Mouse (Mus musculus) forebrain, embryonic 12.5 days (tissue): ENCODE measurements at regions not wholly inside any gene's neighbourhood (a gene's known extent, or its start where the extent isn't known, plus 50 kb on each side); places are given as distances from the start of the nearest gene placed in this dataset.

Source experiments
- ATAC-seq: fragments of 200-750 bp; cut with Nextera tagmentation; 2 replicates; pipeline ENCODE4 v1.8.0; 2017; ENCODE audit warnings: moderate TSS enrichment; ENCODE audit not compliant: low FRiP score
- H3K27ac ChIP-seq: fragments of 300-500 bp; sonication (generic); 2 replicates; pipeline ENCODE4 v1.5.1; 2016; ENCODE audit warnings: mild to moderate bottlenecking
- H3K27me3 ChIP-seq: fragments of 300-500 bp; sonication (generic); 2 replicates; pipeline ENCODE4 v1.6.1; 2016; ENCODE audit warnings: mild to moderate bottlenecking
- H3K36me3 ChIP-seq: fragments of 300-500 bp; sonication (generic); replicated peaks from 2 replicates; pipeline ENCODE4 v1.6.1; 2016; ENCODE audit warnings: mild to moderate bottlenecking
- H3K4me1 ChIP-seq: fragments of 300-500 bp; sonication (generic); 2 replicates; pipeline ENCODE4 v1.6.1; 2016
- H3K4me2 ChIP-seq: fragments of 300-500 bp; sonication (generic); 2 replicates; pipeline ENCODE4 v1.6.1; 2016; ENCODE audit warnings: mild to moderate bottlenecking, moderate library complexity
- H3K4me3 ChIP-seq: fragments of 300-500 bp; sonication (generic); replicated peaks from 2 replicates; pipeline ENCODE4 v1.5.1; 2016; ENCODE audit warnings: mild to moderate bottlenecking
- H3K9ac ChIP-seq: fragments of 300-500 bp; sonication (generic); 2 replicates; pipeline ENCODE4 v1.6.1; 2016; ENCODE audit warnings: mild to moderate bottlenecking
- H3K9me3 ChIP-seq: fragments of 300-500 bp; sonication (generic); 2 replicates; pipeline ENCODE4 v1.6.1; 2016
- WGBS: fragments of 180-500 bp; shearing (Covaris S2); methylation state at CpG from one replicate; pipeline ENCODE4 v1.1.7; 2016; 5-methylcytosine and 5-hydroxymethylcytosine counted together

DNA sequence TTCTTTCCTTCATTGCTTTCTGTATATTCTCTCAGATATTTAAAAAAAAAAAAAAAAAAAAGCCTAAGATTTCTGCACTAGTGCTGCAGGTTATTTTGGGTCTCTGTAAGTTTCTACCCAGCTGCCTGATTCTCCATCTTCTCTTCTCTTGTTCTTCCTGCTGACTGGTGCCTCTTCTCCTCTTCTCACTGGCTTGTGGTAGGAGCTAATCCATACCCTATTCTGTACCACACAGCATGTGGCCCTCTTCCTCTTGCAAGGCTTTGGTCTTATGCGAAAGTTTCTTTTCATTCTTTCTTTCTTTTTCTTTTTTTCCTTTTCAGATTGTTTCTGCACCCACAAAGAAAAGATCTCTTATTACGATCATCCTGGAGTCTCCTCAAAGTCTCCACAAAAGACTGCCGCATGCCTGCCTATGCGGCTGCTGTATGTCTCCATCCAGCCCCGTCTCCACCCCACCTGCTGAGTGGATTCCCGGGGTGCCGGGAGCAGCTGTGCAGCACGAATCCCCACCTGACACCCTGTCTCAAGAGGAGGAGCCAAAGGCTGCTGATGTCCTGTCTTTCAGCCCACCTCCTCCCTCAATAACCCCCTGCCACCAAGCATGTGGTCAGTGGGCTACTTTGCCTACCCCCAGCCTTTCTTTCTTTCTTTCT lies 66.3 kb downstream of the Ythdf1 start:
- peaks cover 34% of the 10 kb centered on the region for H3K27me3 ChIP-seq
- peak overlapping the region; percentile 25 for H3K4me3 ChIP-seq
- peaks cover 35% of the 10 kb centered on the region for H3K4me1 ChIP-seq
- under 1% methylated on average over 8 of the region's 8 CpGs for WGBS
- no peaks in the 10 kb centered on the region for H3K9me3 ChIP-seq
- ATAC-seq = peak; percentile 78
- peak overlapping the region; percentile 85 for H3K27ac ChIP-seq
- H3K9ac ChIP-seq = peak overlapping the region; percentile 47; the same call in 1 of the 2 replicates
- no peaks in the 10 kb centered on the region for H3K36me3 ChIP-seq
- H3K4me2 ChIP-seq = peak overlapping the region; percentile 50

DNA sequence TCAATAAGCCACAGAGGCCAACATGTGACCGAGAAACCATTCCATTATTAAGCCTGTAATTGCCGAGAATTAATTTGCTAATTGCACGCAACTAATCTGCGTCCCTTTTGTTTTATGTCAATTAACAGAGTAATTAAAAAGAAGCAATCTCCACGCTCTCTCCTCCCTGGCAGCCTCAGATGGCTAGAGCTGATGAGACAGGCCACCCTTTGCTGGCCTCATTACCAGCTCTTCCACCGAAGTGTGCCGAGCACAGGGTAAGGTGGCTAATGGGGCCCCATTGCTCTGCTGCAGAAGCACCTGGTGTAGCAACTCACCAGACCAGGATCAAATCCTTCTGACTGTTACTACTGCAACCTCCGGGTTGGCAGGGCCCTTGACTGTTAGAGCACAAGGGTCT lies 70.8 kb upstream of the Bhlhe23 start:
- peaks cover 10% of the 10 kb centered on the region for H3K4me1 ChIP-seq
- H3K4me3 ChIP-seq = no peak overlapping the region
- no peaks in the 10 kb centered on the region for H3K36me3 ChIP-seq
- no peak overlapping the region for H3K9ac ChIP-seq
- no peaks in the 10 kb centered on the region for H3K9me3 ChIP-seq
- no peak overlapping the region for H3K27ac ChIP-seq
- WGBS = 35% methylated on average over 8 of the region's 8 CpGs
- H3K27me3 ChIP-seq = peaks cover 15% of the 10 kb centered on the region
- H3K4me2 ChIP-seq = no peak overlapping the region
- peak; percentile 44; the same call in 1 of the 2 replicates for ATAC-seq

DNA sequence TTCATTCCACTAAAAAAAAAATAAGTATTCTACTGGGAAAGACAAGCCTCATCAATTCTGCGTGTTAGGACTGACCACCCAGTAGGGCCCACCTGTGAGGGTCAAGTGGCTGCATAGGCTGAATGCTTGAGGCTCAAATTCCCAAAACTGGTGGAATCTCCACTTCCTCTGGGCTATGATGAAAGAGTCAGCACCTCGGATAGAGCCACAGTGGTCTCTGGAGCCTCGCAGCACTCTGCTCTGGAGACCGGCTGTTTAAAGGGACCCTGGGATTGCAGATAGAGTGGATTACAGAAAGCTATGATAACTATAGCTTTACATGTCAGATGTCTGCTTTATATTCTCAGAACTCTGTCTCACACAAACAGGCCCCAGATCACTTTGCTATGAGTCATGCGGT lies 68.3 kb upstream of the Bhlhe23 start:
- ATAC-seq = no peak
- WGBS = 43% methylated on average over 5 of the region's 5 CpGs

DNA sequence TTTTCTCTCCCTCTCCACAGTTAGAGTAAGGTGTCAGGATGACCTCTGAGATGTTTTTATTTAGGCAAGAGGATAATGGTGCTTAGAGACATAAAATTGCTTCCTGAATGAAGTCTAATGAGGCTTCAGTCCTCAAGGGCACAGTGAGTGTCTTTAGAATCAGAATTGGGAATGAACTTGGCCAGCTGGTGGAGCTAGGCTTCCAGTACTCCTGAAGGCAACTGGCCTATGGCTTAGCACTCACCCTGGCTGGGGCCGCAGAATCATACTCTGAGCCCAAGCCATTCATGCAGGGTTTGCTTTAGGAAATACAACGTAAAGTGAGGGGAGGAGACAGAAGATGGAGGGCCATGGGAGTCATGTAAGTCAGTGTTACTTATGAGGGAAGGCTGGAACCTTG lies 67.0 kb upstream of the Bhlhe23 start:
- ATAC-seq = no peak
- Histone ChIP-seq H3K9ac (no peak overlapping the region), H3K36me3 (no peaks in the 10 kb centered on the region), H3K4me2 (no peak overlapping the region), H3K27me3 (peaks cover 11% of the 10 kb centered on the region; the same call in 1 of the 2 replicates), H3K27ac (no peak overlapping the region), H3K4me3 (no peak overlapping the region), H3K9me3 (no peaks in the 10 kb centered on the region), H3K4me1 (peaks cover 10% of the 10 kb centered on the region)
- WGBS = 69% methylated on average over 2 of the region's 2 CpGs

More for the DNA sequence above, 68.3 kb upstream of the Bhlhe23 start:
- no peaks in the 10 kb centered on the region for H3K9me3 ChIP-seq
- peaks cover 10% of the 10 kb centered on the region for H3K4me1 ChIP-seq
- H3K27me3 ChIP-seq = peaks cover 14% of the 10 kb centered on the region; the same call in 1 of the 2 replicates
- no peak overlapping the region for H3K9ac ChIP-seq
- H3K36me3 ChIP-seq = no peaks in the 10 kb centered on the region
- no peak overlapping the region for H3K27ac ChIP-seq
- no peak overlapping the region for H3K4me2 ChIP-seq
- no peak overlapping the region for H3K4me3 ChIP-seq

DNA sequence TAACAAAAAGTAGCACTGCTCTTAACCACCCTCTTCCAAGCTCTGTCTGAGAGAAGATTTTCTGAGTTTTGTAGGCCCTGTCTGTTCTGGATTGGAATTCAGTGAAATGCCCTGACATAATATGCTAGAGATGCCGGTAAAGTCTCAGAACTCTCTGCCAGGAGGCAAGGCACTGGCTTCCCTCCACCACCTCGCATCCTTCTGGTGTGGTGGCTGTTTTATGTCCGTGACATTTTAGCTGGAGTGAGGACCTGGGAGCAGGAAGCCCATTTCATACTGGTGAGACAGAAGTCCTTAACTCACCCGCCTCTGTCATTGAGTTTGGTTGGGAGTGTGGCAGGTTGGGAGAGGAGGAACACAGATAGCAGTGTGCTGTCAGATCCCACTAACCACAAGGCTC lies 62.4 kb upstream of the Bhlhe23 start:
- Histone ChIP-seq H3K4me1 (no peaks in the 10 kb centered on the region; the same call in 1 of the 2 replicates), H3K4me2 (no peak overlapping the region), H3K4me3 (no peak overlapping the region), H3K36me3 (no peaks in the 10 kb centered on the region), H3K27ac (no peak overlapping the region), H3K27me3 (no peaks in the 10 kb centered on the region), H3K9ac (no peak overlapping the region), H3K9me3 (no peaks in the 10 kb centered on the region)
- no peak for ATAC-seq
- WGBS = 88% methylated on average over 4 of the region's 4 CpGs

DNA sequence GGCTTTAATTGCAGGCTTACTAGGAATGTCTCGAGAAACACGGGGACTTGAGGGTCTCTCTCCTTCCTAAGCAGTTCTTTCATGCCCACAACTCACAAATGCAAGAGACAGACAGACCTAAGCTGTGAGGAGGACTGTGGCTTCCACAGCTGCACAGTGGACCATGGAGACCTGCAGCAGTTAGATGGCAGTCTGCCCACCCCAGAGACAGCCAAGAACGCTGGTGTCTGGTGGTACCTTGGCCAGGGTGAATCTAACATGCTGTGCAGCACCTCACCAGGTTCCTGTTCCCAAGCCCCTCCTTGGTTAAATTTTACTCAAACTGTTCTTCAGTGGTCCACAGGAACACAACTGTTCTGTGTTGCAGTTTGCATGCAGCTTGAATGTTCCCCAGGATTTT lies 61.3 kb upstream of the Bhlhe23 start:
- 72% methylated on average over 3 of the region's 3 CpGs for WGBS
- H3K4me2 ChIP-seq = no peak overlapping the region
- H3K27me3 ChIP-seq = no peaks in the 10 kb centered on the region
- H3K9ac ChIP-seq = no peak overlapping the region
- ATAC-seq = no peak
- H3K9me3 ChIP-seq = no peaks in the 10 kb centered on the region
- H3K4me3 ChIP-seq = no peak overlapping the region
- no peak overlapping the region for H3K27ac ChIP-seq
- H3K4me1 ChIP-seq = no peaks in the 10 kb centered on the region
- no peaks in the 10 kb centered on the region for H3K36me3 ChIP-seq

DNA sequence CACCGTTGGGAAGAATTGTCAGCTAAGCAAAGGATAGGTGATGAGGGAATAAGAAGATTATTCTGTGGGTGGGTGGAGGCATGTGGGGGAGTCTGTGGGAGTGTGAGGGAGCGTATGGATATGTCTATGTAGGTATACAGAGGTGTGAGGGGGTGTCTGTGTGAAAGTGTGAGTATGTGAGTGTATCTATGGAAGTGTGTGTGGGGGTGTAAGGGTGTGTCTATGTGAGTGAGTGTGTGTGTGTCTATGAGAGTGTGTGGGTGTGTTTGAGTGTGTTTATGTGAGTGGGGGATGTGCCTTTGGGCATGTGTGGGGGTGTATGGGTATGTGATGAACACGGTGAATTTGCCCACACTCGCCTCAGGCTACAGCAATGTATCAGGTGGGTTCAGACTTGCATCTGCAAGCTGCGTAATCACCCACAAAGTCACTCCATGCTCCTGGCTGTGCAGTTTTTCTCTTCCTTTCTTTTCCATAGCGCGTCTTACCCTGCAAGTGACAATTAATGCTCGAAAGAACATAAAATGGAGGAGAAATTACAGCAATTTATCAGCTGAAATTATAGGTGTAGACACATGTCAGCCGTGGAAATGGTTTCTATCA lies 60.7 kb upstream of the Bhlhe23 start:
- H3K4me1 ChIP-seq = no peaks in the 10 kb centered on the region
- no peaks in the 10 kb centered on the region for H3K36me3 ChIP-seq
- H3K9ac ChIP-seq = no peak overlapping the region
- WGBS = 77% methylated on average over 9 of the region's 9 CpGs
- no peak for ATAC-seq
- H3K27me3 ChIP-seq = no peaks in the 10 kb centered on the region
- no peaks in the 10 kb centered on the region for H3K9me3 ChIP-seq
- H3K27ac ChIP-seq = no peak overlapping the region
- H3K4me2 ChIP-seq = no peak overlapping the region
- H3K4me3 ChIP-seq = no peak overlapping the region

DNA sequence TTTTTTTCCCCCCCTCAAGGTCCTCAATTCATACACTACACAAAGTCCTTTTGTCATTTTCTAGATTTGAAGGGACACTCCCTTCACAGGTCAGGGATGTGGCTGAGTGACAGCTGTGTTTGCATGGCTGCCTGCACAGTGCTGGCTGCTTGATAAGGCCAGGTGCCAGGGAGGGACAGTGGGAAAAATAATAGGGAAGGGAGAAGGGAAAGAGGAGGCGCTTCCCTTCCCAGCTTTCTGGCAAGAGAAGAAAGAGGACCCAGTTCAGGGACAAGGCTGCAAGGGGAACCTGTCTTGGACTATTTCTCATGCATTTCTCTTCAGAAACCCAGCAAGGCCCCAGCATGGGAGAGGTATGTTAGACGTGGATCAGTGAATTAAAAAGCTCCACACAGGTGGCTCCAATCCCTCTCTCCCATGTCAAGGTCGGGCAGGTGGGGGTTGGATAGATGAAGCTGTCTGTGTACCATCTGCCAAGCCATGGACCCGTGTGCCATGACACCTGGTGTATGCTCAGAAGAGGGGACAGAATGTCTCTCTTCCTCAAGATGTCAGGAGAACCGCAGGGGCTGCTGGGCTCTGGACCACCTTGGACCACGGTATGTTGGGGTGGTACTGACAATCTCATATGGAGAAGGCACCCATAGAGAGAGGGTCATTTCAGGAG lies 59.4 kb upstream of the Bhlhe23 start:
- Histone ChIP-seq H3K9ac (no peak overlapping the region), H3K4me2 (no peak overlapping the region), H3K27me3 (no peaks in the 10 kb centered on the region), H3K4me3 (no peak overlapping the region), H3K4me1 (no peaks in the 10 kb centered on the region), H3K27ac (no peak overlapping the region), H3K9me3 (no peaks in the 10 kb centered on the region), H3K36me3 (no peaks in the 10 kb centered on the region)
- no peak for ATAC-seq
- WGBS = 79% methylated on average over 6 of the region's 6 CpGs

DNA sequence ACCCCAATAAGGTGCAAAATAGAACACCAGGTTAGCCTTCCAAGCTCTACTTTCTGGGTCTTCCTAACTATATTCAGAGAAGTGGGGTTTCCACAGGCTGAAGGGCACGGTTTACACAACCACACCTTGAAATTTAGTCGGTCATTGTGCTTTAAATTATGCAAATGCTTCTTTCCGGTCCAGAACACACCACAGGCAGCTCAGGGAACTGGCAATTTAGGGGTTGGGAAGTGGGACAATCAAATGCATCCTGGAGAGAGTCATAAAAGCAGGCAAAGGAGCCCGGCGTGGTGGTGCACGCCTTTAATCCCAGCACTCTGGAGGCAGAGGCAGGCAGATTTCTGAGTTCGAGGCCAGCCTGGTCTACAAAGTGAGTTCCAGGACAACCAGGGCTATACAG lies 56.0 kb upstream of the Bhlhe23 start:
- Histone ChIP-seq H3K4me1 (no peaks in the 10 kb centered on the region), H3K27me3 (no peaks in the 10 kb centered on the region), H3K27ac (no peak overlapping the region), H3K9ac (no peak overlapping the region), H3K9me3 (no peaks in the 10 kb centered on the region), H3K36me3 (no peaks in the 10 kb centered on the region), H3K4me3 (no peak overlapping the region), H3K4me2 (no peak overlapping the region)
- no peak for ATAC-seq
- 82% methylated on average over 7 of the region's 7 CpGs for WGBS

DNA sequence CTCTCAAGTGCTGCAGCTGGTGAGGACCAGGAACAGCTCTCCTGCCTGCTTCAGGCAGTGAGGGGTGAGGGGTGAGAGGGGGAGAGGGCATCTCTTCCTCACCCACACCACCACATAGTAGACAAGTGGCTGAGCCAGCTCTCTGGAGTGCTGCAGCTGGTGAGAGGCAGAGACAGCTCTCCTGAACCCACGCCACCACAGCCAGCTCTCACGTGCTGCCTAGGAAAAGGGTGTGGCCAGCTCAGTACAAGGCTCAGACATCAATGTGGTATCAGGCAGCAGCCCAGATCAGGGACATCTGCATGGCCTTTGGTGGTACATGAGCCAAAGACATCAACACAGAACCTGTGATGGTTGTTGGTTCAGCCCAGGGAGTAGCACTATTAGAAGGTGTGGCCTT lies 53.9 kb upstream of the Bhlhe23 start:
- H3K4me1 ChIP-seq = 0 out of 2 replicates have a peak, but pooled peaks cover 2% of the 10 kb centered on the region
- no peak overlapping the region for H3K27ac ChIP-seq
- H3K4me3 ChIP-seq = no peak overlapping the region
- H3K36me3 ChIP-seq = no peaks in the 10 kb centered on the region
- ATAC-seq = no peak
- no peaks in the 10 kb centered on the region for H3K27me3 ChIP-seq
- no peaks in the 10 kb centered on the region for H3K9me3 ChIP-seq
- no peak overlapping the region for H3K9ac ChIP-seq
- 78% methylated on average over 2 of the region's 2 CpGs for WGBS
- H3K4me2 ChIP-seq = no peak overlapping the region

DNA sequence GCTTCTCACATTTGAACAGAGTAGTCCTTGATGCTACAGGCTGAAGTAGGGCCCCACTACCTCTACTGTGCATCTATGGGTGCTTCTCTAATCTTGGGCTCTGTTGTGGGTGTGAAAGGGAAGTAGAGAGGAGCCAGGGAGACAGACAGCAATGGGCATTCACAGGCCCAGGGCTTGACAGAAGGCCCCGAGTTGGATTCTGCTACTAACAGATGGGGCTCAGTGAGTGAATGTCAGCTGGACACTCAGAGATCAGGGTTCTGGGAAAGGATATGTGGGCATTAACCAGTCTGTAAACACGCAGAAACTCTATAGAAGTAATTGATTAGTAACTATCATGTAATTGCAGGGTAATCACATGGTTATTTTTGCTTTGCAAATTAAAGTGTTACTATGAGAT lies 51.4 kb upstream of the Bhlhe23 start:
- Histone ChIP-seq H3K36me3 (no peaks in the 10 kb centered on the region), H3K4me1 (peaks cover 6% of the 10 kb centered on the region; the same call in 1 of the 2 replicates), H3K27me3 (0 out of 2 replicates have a peak, but pooled peaks cover 4% of the 10 kb centered on the region), H3K4me3 (no peak overlapping the region), H3K9ac (no peak overlapping the region), H3K4me2 (no peak overlapping the region), H3K27ac (no peak overlapping the region), H3K9me3 (no peaks in the 10 kb centered on the region)
- 63% methylated on average over 2 of the region's 2 CpGs for WGBS
- ATAC-seq = no peak

DNA sequence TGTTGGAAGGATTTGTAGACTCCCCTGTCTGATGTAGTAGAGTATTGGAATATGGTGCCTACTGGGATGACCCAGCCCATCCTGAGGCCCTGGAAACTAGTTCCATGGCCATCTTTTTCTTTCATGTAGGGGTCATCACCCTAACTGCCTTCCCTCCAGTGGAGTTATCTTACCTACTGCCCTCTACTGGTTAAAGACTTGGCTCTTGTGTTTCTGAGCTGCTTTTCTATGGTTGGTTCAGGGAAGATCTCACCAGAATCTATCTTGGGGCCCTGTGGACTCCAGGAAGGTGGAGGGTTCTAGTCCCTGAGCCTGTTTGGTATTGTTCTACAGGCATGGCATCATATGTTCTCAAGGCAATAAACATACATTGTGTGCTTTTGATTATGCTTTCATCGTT lies 50.0 kb upstream of the Bhlhe23 start:
- H3K4me3 ChIP-seq = no peak overlapping the region
- no peak overlapping the region for H3K9ac ChIP-seq
- no peak overlapping the region for H3K27ac ChIP-seq
- no peaks in the 10 kb centered on the region for H3K9me3 ChIP-seq
- H3K27me3 ChIP-seq = 0 out of 2 replicates have a peak, but pooled peaks cover 4% of the 10 kb centered on the region
- H3K4me1 ChIP-seq = peaks cover 6% of the 10 kb centered on the region; the same call in 1 of the 2 replicates
- H3K36me3 ChIP-seq = no peaks in the 10 kb centered on the region
- H3K4me2 ChIP-seq = no peak overlapping the region
- 86% methylated on average over 1 of the region's 1 CpGs for WGBS
- ATAC-seq = no peak
